Mouse (Mus musculus) erythroblast, embryonic 14.5 days (primary cell): ENCODE measurements around the gene Pphln1. TPM values are rescaled to one million over a fixed set of nuclear protein-coding genes. Genes with fewer than 3 reads are reported as not detected.

Experiments used
- H3K27me3 ChIP-seq: 2 replicates; pipeline ENCODE4 v1.6.1; 2012; ENCODE audit warnings: inconsistent platforms; ENCODE audit not compliant: control insufficient read depth
- H3K36me3 ChIP-seq: 2 replicates; pipeline ENCODE4 v1.6.1; 2012; ENCODE audit warnings: mild to moderate bottlenecking, inconsistent platforms; ENCODE audit not compliant: control insufficient read depth
- H3K4me1 ChIP-seq: 2 replicates; pipeline ENCODE4 v1.6.1; 2012; ENCODE audit warnings: inconsistent platforms; ENCODE audit not compliant: control insufficient read depth
- H3K4me3 ChIP-seq: replicated peaks from 2 replicates; pipeline ENCODE3; 2012; ENCODE audit warnings: moderate library complexity, mild to moderate bottlenecking, inconsistent platforms
- H3K9me3 ChIP-seq: 2 replicates; pipeline ENCODE4 v1.6.1; 2012; ENCODE audit warnings: low read length, inconsistent platforms, mixed read lengths; ENCODE audit not compliant: control insufficient read depth
- GATA1 ChIP-seq: IDR thresholded peaks from 2 replicates; pipeline ENCODE4 v1.6.1; 2012; ENCODE audit warnings: low read length, inconsistent platforms, mixed read lengths
- TAL1 ChIP-seq: IDR thresholded peaks from 3 replicates; pipeline ENCODE4 v1.6.1; 2012; ENCODE audit warnings: low read length, inconsistent platforms, mixed read lengths
- polyA plus RNA-seq: library from polyadenylated mRNA; stranded (reverse); fragments of >175 nt; gene quantifications from 2 replicates; pipeline ENCODE4 v1.2.3, GENCODE M21; 2012

Gene Pphln1
- polyA plus RNA-seq, 1 experiment: 0.20 TPM

DNA sequence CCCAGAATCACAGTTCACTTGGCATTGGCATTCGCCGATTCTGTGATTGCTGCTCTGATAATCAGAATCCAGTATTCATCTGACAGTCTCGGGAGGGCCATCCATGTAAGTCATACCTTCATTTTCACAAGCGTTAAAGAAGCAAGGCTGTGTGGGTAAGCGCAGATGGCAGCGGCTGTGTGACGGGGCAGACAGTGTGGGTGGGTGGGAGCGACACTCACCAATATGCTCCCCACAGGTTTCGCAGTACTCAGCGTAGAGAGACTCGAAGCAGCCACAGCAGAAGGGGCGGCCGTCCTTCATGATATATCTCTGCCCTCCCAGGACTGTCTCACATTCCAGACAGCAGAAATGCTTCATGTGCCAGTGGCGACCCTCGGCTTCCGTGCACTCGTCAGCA is 106.7 kb downstream of the Pphln1 start:
- Histone ChIP-seq H3K4me1 (no peaks in the 10 kb centered on the region), H3K36me3 (peaks cover 53% of the 10 kb centered on the region), H3K27me3 (no peaks in the 10 kb centered on the region), H3K4me3 (no peak overlapping the region), H3K9me3 (no peaks in the 10 kb centered on the region)
- TF ChIP-seq GATA1 (no peak), TAL1 (no peak)

DNA sequence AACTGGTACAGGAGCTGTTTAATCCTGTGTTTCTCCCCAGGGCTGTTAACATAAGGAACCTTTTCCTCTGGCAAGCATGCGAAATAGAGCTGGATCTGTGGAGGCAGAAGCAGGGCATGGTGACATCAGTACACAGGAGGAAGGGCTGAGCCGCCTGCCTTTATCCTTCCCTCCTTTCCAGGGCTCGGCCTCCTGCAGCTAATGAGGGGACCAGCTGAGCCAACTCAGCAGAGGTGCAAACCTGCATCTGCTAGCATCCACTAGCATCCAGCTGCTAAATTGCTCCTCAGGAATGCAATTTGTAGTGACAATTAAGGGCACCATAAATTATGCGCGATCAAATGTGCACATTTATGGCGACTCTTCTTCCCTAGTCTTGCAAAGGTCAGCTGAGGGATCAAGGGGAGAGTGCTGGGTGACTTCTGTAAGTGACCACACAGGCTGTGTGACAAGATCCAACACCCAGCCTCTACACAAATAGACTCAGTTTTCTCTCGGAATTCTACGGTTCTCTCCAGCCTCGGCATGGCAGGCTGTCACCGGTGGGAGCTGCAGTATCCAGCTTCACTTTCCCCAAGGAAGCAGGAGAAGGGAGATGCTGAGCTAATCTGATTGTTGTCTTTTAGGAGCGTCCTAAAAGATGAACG is 112.7 kb downstream of the Pphln1 start:
- no peaks in the 10 kb centered on the region for H3K9me3 ChIP-seq
- H3K36me3 ChIP-seq: peaks cover 7% of the 10 kb centered on the region
- H3K4me3 ChIP-seq: no peak overlapping the region
- H3K4me1 ChIP-seq: peaks cover 8% of the 10 kb centered on the region
- TF ChIP-seq TAL1 (no peak), GATA1 (no peak)
- H3K27me3 ChIP-seq: peaks cover 12% of the 10 kb centered on the region; the same call in 1 of the 2 replicates

- Histone ChIP-seq H3K9me3 (0 out of 2 replicates have a peak, but pooled peaks cover 2% of the 10 kb centered on the region), H3K27me3 (peaks cover 18% of the 10 kb centered on the region), H3K4me3 (no peak overlapping the region), H3K4me1 (peaks cover 8% of the 10 kb centered on the region), H3K36me3 (peaks cover 6% of the 10 kb centered on the region)
- TF ChIP-seq TAL1 (no peak), GATA1 (no peak)
These were observed 114.3 kb downstream of the Pphln1 start for GRCm38 (mm10) chr15:93512437-93512836.

GRCm38 (mm10) chr15:93513939-93514341 is 115.8 kb downstream of the Pphln1 start:
- H3K36me3 ChIP-seq: peaks cover 3% of the 10 kb centered on the region; the same call in 1 of the 2 replicates
- peaks cover 15% of the 10 kb centered on the region for H3K4me1 ChIP-seq
- H3K4me3 ChIP-seq: peak overlapping the region; percentile 46
- no peak for TF ChIP-seq TAL1
- TF ChIP-seq GATA1: no peak
- H3K27me3 ChIP-seq: peaks cover 33% of the 10 kb centered on the region
- H3K9me3 ChIP-seq: 0 out of 2 replicates have a peak, but pooled peaks cover 2% of the 10 kb centered on the region

GRCm38 (mm10) chr15:93515316-93515715 is 117.2 kb downstream of the Pphln1 start:
- Histone ChIP-seq H3K4me1 (peaks cover 26% of the 10 kb centered on the region), H3K36me3 (no peaks in the 10 kb centered on the region), H3K4me3 (no peak overlapping the region), H3K27me3 (peaks cover 47% of the 10 kb centered on the region), H3K9me3 (0 out of 2 replicates have a peak, but pooled peaks cover 2% of the 10 kb centered on the region)
- TF ChIP-seq TAL1: no peak
- no peak for TF ChIP-seq GATA1

- peaks cover 64% of the 10 kb centered on the region for H3K27me3 ChIP-seq
- TF ChIP-seq TAL1 (no peak), GATA1 (no peak)
- 0 out of 2 replicates have a peak, but pooled peaks cover 2% of the 10 kb centered on the region for H3K9me3 ChIP-seq
- peaks cover 26% of the 10 kb centered on the region for H3K4me1 ChIP-seq
- no peak overlapping the region for H3K4me3 ChIP-seq
- H3K36me3 ChIP-seq: no peaks in the 10 kb centered on the region
These were observed 118.9 kb downstream of the Pphln1 start for GRCm38 (mm10) chr15:93517022-93517565.

GRCm38 (mm10) chr15:93518143-93518902 is 120.2 kb downstream of the Pphln1 start:
- Histone ChIP-seq H3K27me3 (peaks cover 76% of the 10 kb centered on the region), H3K9me3 (0 out of 2 replicates have a peak, but pooled peaks cover 2% of the 10 kb centered on the region), H3K4me3 (peak overlapping the region; percentile 66), H3K36me3 (no peaks in the 10 kb centered on the region), H3K4me1 (peaks cover 26% of the 10 kb centered on the region)
- TF ChIP-seq GATA1: no peak
- no peak for TF ChIP-seq TAL1

GRCm38 (mm10) chr15:93518941-93519835 is 121.0 kb downstream of the Pphln1 start:
- Histone ChIP-seq H3K9me3 (0 out of 2 replicates have a peak, but pooled peaks cover 2% of the 10 kb centered on the region), H3K36me3 (no peaks in the 10 kb centered on the region), H3K4me1 (peaks cover 20% of the 10 kb centered on the region), H3K27me3 (peaks cover 73% of the 10 kb centered on the region), H3K4me3 (peak overlapping the region; percentile 66)
- TF ChIP-seq GATA1 (no peak), TAL1 (no peak)
